Mouse (Mus musculus) hindbrain, embryonic 11.5 days (tissue): Measurements from ENCODE around the gene Synj2bp. TPM values are rescaled to one million over a fixed set of nuclear protein-coding genes. Genes with fewer than 3 reads are reported as not detected.
"Not testable (repeated sequence)": the region's sequence is repeated elsewhere in the genome, so short reads cannot be mapped to it uniquely, and the experiment has no call there.

Experiments used
- ATAC-seq: fragments of 200-750 bp; cut with Nextera tagmentation; 2 replicates; pipeline ENCODE4 v1.8.0; 2017; ENCODE audit warnings: mild to moderate bottlenecking, moderate TSS enrichment, moderate library complexity; ENCODE audit not compliant: low FRiP score
- DNase-seq: peaks from one replicate; pipeline ENCODE4 v3.0.0-alpha.2; 2015; ENCODE audit warnings: low spot score
- H3K27ac ChIP-seq: fragments of 300-500 bp; sonication (generic); 2 replicates; pipeline ENCODE4 v1.5.1; 2014; ENCODE audit warnings: mild to moderate bottlenecking, low read depth, low read length
- H3K27me3 ChIP-seq: fragments of 300-500 bp; sonication (generic); 2 replicates; pipeline ENCODE4 v1.6.1; 2014; ENCODE audit warnings: mild to moderate bottlenecking, low read length, moderate library complexity, mixed read lengths; ENCODE audit not compliant: control insufficient read depth, insufficient read depth
- H3K36me3 ChIP-seq: fragments of 300-500 bp; sonication (generic); 2 replicates; pipeline ENCODE4 v1.6.1; 2014; ENCODE audit warnings: mild to moderate bottlenecking, low read length, moderate library complexity, mixed read lengths; ENCODE audit not compliant: control insufficient read depth, insufficient read depth
- H3K4me1 ChIP-seq: fragments of 300-500 bp; sonication (generic); replicated peaks from 2 replicates; pipeline ENCODE4 v1.6.1; 2014; ENCODE audit warnings: low read length, mixed read lengths; ENCODE audit not compliant: control insufficient read depth, insufficient read depth
- H3K4me2 ChIP-seq: fragments of 300-500 bp; sonication (generic); replicated peaks from 2 replicates; pipeline ENCODE4 v1.6.1; 2014; ENCODE audit warnings: mild to moderate bottlenecking, low read depth, low read length
- H3K4me3 ChIP-seq: fragments of 300-500 bp; sonication (generic); 2 replicates; pipeline ENCODE4 v1.5.1; 2014; ENCODE audit warnings: low read depth, low read length
- H3K9ac ChIP-seq: fragments of 300-500 bp; sonication (generic); 2 replicates; pipeline ENCODE4 v1.6.1; 2014; ENCODE audit warnings: low read depth, low read length
- H3K9me3 ChIP-seq: fragments of 300-500 bp; sonication (generic); 2 replicates; pipeline ENCODE4 v1.6.1; 2016; ENCODE audit warnings: low read length; ENCODE audit not compliant: control insufficient read depth
- WGBS: fragments of 180-500 bp; shearing (Covaris S2); extraction: QIAGEN DNeasy Blood & Tissue Kit; methylation state at CpG from one replicate; pipeline ENCODE4 v1.1.7; 2014; 5-methylcytosine and 5-hydroxymethylcytosine counted together
- polyA plus RNA-seq: library from polyadenylated mRNA; unstranded; fragments of >200 nt; fragmentation: Nextera tagmentation; extraction: Ambion mirVana; gene quantifications from 2 replicates; pipeline ENCODE4 v1.2.1, GENCODE M21; 2014

Synj2bp gene
- polyA plus RNA-seq, 1 experiment from 2014 or later: 40.1 TPM

GRCm38 (mm10) chr12:81490491-81490890 lies 42.2 kb downstream of the Synj2bp start:
- H3K4me2 ChIP-seq: no peak overlapping the region
- no peaks in the 10 kb centered on the region for H3K9me3 ChIP-seq
- no peak overlapping the region for H3K9ac ChIP-seq
- 88% methylated on average over 5 of the region's 5 CpGs for WGBS
- ATAC-seq: no peak
- no peak overlapping the region for H3K4me3 ChIP-seq
- DNase-seq: no peak
- no peaks in the 10 kb centered on the region for H3K27me3 ChIP-seq
- no peaks in the 10 kb centered on the region for H3K36me3 ChIP-seq
- no peaks in the 10 kb centered on the region for H3K4me1 ChIP-seq
- no peak overlapping the region for H3K27ac ChIP-seq

- Histone ChIP-seq H3K9ac (no peak overlapping the region; the same call in 1 of the 2 replicates), H3K27ac (no peak overlapping the region), H3K27me3 (no peaks in the 10 kb centered on the region), H3K4me1 (no peaks in the 10 kb centered on the region), H3K36me3 (no peaks in the 10 kb centered on the region), H3K4me3 (peak overlapping the region; percentile 69), H3K4me2 (peak overlapping the region; percentile 46), H3K9me3 (no peaks in the 10 kb centered on the region)
- ATAC-seq (peak; percentile 64), DNase-seq (peak; percentile 24)
- WGBS: 46% methylated on average over 6 of the region's 6 CpGs
These were observed 47.4 kb downstream of the Synj2bp start for GRCm38 (mm10) chr12:81485311-81485710.

- peak within 1 kb of the TSS; percentile 69 for H3K4me3 ChIP-seq
- no peaks in the 10 kb centered on the region for H3K4me1 ChIP-seq
- no peaks in the 10 kb centered on the region for H3K27me3 ChIP-seq
- H3K36me3 ChIP-seq: no peaks in the 10 kb centered on the region
- peak within 1 kb of the TSS; percentile 70 for H3K9ac ChIP-seq
- peak within 1 kb of the TSS; percentile 90 for H3K27ac ChIP-seq
- DNase-seq: peak; percentile 90
- no peaks in the 10 kb centered on the region for H3K9me3 ChIP-seq
- under 1% methylated on average over 31 of the region's 31 CpGs for WGBS
- ATAC-seq: peak; percentile 98
- peak within 1 kb of the TSS; percentile 46 for H3K4me2 ChIP-seq
These were observed 48.0 kb downstream of the Synj2bp start, which contains the start of gene Cox16 for GRCm38 (mm10) chr12:81484727-81485191. Gene Cox16, minus strand, starts transcription at chr12:81485127.

GRCm38 (mm10) chr12:81484212-81484611 lies 48.5 kb downstream of the Synj2bp start:
- ATAC-seq (no peak), DNase-seq (peak; percentile 7)
- H3K27ac ChIP-seq: no peak overlapping the region
- no peaks in the 10 kb centered on the region for H3K9me3 ChIP-seq
- no peaks in the 10 kb centered on the region for H3K4me1 ChIP-seq
- H3K4me2 ChIP-seq: peak overlapping the region; percentile 46
- no peaks in the 10 kb centered on the region for H3K36me3 ChIP-seq
- peak overlapping the region; percentile 70 for H3K9ac ChIP-seq
- WGBS: 4% methylated on average over 7 of the region's 7 CpGs
- no peaks in the 10 kb centered on the region for H3K27me3 ChIP-seq
- H3K4me3 ChIP-seq: peak overlapping the region; percentile 69

GRCm38 (mm10) chr12:81483656-81484055 lies 49.1 kb downstream of the Synj2bp start:
- no peaks in the 10 kb centered on the region for H3K4me1 ChIP-seq
- no peaks in the 10 kb centered on the region for H3K9me3 ChIP-seq
- no peak overlapping the region for H3K27ac ChIP-seq
- peak overlapping the region; percentile 69 for H3K4me3 ChIP-seq
- 36% methylated on average over 17 of the region's 17 CpGs for WGBS
- peak overlapping the region; percentile 46 for H3K4me2 ChIP-seq
- no peak overlapping the region; the same call in 1 of the 2 replicates for H3K9ac ChIP-seq
- H3K36me3 ChIP-seq: no peaks in the 10 kb centered on the region
- DNase-seq (peak; percentile 78), ATAC-seq (no peak)
- H3K27me3 ChIP-seq: no peaks in the 10 kb centered on the region

GRCm38 (mm10) chr12:81459051-81459450 lies 73.7 kb downstream of the Synj2bp start:
- not testable (repeated sequence) for H3K4me3 ChIP-seq, H3K4me2 ChIP-seq, DNase-seq, H3K9me3 ChIP-seq, H3K36me3 ChIP-seq, ATAC-seq, H3K9ac ChIP-seq, H3K27ac ChIP-seq, H3K4me1 ChIP-seq, H3K27me3 ChIP-seq
- WGBS: 94% methylated on average over 7 of the region's 7 CpGs

Other genes starting within 250 kb of the Synj2bp start
- gene Slc8a3, start 199.7 kb downstream of the Synj2bp start, polyA plus RNA-seq: 1.6 and 1.7 TPM in 2 replicates
- gene Gm4787, start 153.4 kb downstream of the Synj2bp start, polyA plus RNA-seq: 0.31 and 0.39 TPM in 2 replicates
- 0.42 and 0.91 TPM in 2 replicates for gene Adam4, start 111.0 kb downstream of the Synj2bp start, polyA plus RNA-seq
- gene Cox16, start 47.8 kb downstream of the Synj2bp start, polyA plus RNA-seq: 132 and 136 TPM in 2 replicates
- 27.0 and 31.3 TPM in 2 replicates for gene Gm20498, start within 50 bp of the Synj2bp start, polyA plus RNA-seq
- gene Adam21, start 35.6 kb upstream of the Synj2bp start, polyA plus RNA-seq: 0.24 and 0.82 TPM in 2 replicates
- gene Med6, start 62.1 kb upstream of the Synj2bp start, polyA plus RNA-seq: 72.0 and 84.6 TPM in 2 replicates
- gene Ttc9, start 98.3 kb upstream of the Synj2bp start, polyA plus RNA-seq: 1.3 and 2.1 TPM in 2 replicates
- 2.5 and 3.4 TPM in 2 replicates for gene Map3k9, start 248.3 kb upstream of the Synj2bp start, polyA plus RNA-seq